Mouse (Mus musculus) heart, embryonic 15.5 days (tissue): Measurements from ENCODE around the gene Zbtb9. TPM values are rescaled to one million over a fixed set of nuclear protein-coding genes. Genes with fewer than 3 reads are reported as not detected.

Source experiments
- ATAC-seq: fragments of 200-750 bp; cut with Nextera tagmentation; replicated peaks from 2 replicates; pipeline ENCODE4 v1.8.0; 2017; ENCODE audit warnings: low read depth, moderate TSS enrichment; ENCODE audit not compliant: insufficient number of reproducible peaks, insufficient read depth, low FRiP score
- H3K27ac ChIP-seq: fragments of 300-500 bp; sonication (generic); 2 replicates; pipeline ENCODE4 v1.5.1; 2015; ENCODE audit warnings: mild to moderate bottlenecking, inconsistent platforms
- H3K27me3 ChIP-seq: fragments of 300-500 bp; sonication (generic); 2 replicates; pipeline ENCODE4 v1.6.1; 2015; ENCODE audit warnings: inconsistent platforms
- H3K36me3 ChIP-seq: fragments of 300-500 bp; sonication (generic); 2 replicates; pipeline ENCODE4 v1.6.1; 2015; ENCODE audit warnings: mild to moderate bottlenecking, inconsistent platforms
- H3K4me1 ChIP-seq: fragments of 300-500 bp; sonication (generic); replicated peaks from 2 replicates; pipeline ENCODE4 v1.6.1; 2015; ENCODE audit warnings: inconsistent platforms
- H3K4me2 ChIP-seq: fragments of 300-500 bp; sonication (generic); 2 replicates; pipeline ENCODE4 v1.6.1; 2015; ENCODE audit warnings: inconsistent platforms, mild to moderate bottlenecking, moderate library complexity
- H3K4me3 ChIP-seq: fragments of 300-500 bp; sonication (generic); 2 replicates; pipeline ENCODE4 v1.5.1; 2015; ENCODE audit warnings: mild to moderate bottlenecking, inconsistent platforms
- H3K9ac ChIP-seq: fragments of 300-500 bp; sonication (generic); 2 replicates; pipeline ENCODE4 v1.6.1; 2015; ENCODE audit warnings: mild to moderate bottlenecking, inconsistent platforms
- H3K9me3 ChIP-seq: fragments of 300-500 bp; sonication (generic); replicated peaks from 2 replicates; pipeline ENCODE4 v1.6.1; 2016; ENCODE audit warnings: inconsistent platforms
- WGBS: fragments of 180-500 bp; shearing (Covaris S2); methylation state at CpG from one replicate; pipeline ENCODE4 v1.1.7; 2015; ENCODE audit warnings: mixed read lengths; 5-methylcytosine and 5-hydroxymethylcytosine counted together
- polyA plus RNA-seq: library from polyadenylated mRNA; unstranded; fragments of >200 nt; fragmentation: Nextera tagmentation; extraction: Ambion mirVana; gene quantifications from 2 replicates; pipeline ENCODE4 v1.2.1, GENCODE M21; 2015

The Zbtb9 gene
- polyA plus RNA-seq, 1 experiment from 2014 or later = 8.3 TPM

GRCm38 (mm10) chr17:26958880-26959279 is 14.1 kb upstream of the Zbtb9 start:
- WGBS = 47% methylated on average over 4 of the region's 5 CpGs
- no peaks in the 10 kb centered on the region for H3K9me3 ChIP-seq
- H3K4me3 ChIP-seq = no peak overlapping the region
- H3K4me2 ChIP-seq = no peak overlapping the region
- no peak for ATAC-seq
- H3K4me1 ChIP-seq = peaks cover 17% of the 10 kb centered on the region
- H3K27me3 ChIP-seq = no peaks in the 10 kb centered on the region
- no peak overlapping the region for H3K27ac ChIP-seq
- H3K36me3 ChIP-seq = peaks cover 32% of the 10 kb centered on the region; the same call in 1 of the 2 replicates
- H3K9ac ChIP-seq = no peak overlapping the region

GRCm38 (mm10) chr17:26959815-26960214 is 13.2 kb upstream of the Zbtb9 start:
- Histone ChIP-seq H3K4me1 (peaks cover 10% of the 10 kb centered on the region), H3K4me3 (no peak overlapping the region), H3K4me2 (no peak overlapping the region), H3K27me3 (no peaks in the 10 kb centered on the region), H3K36me3 (peaks cover 36% of the 10 kb centered on the region; the same call in 1 of the 2 replicates), H3K27ac (no peak overlapping the region), H3K9me3 (no peaks in the 10 kb centered on the region), H3K9ac (no peak overlapping the region)
- ATAC-seq = no peak
- WGBS = 88% methylated on average over 4 of the region's 4 CpGs

- Histone ChIP-seq H3K4me2 (no peak overlapping the region), H3K4me1 (0 out of 2 replicates have a peak, but pooled peaks cover 3% of the 10 kb centered on the region), H3K9me3 (no peaks in the 10 kb centered on the region), H3K9ac (no peak overlapping the region), H3K27me3 (no peaks in the 10 kb centered on the region), H3K36me3 (peaks cover 42% of the 10 kb centered on the region; the same call in 1 of the 2 replicates), H3K4me3 (no peak overlapping the region), H3K27ac (no peak overlapping the region)
- no peak for ATAC-seq
- 86% methylated on average over 21 of the region's 21 CpGs for WGBS
Observed at GRCm38 (mm10) chr17:26961572-26962240, 11.3 kb upstream of the Zbtb9 start.

GRCm38 (mm10) chr17:26966993-26967392 is 6.0 kb upstream of the Zbtb9 start:
- no peak overlapping the region for H3K4me3 ChIP-seq
- H3K4me1 ChIP-seq = peaks cover 12% of the 10 kb centered on the region
- H3K27ac ChIP-seq = no peak overlapping the region
- no peak overlapping the region for H3K4me2 ChIP-seq
- peaks cover 16% of the 10 kb centered on the region; the same call in 1 of the 2 replicates for H3K36me3 ChIP-seq
- no peaks in the 10 kb centered on the region for H3K27me3 ChIP-seq
- ATAC-seq = no peak
- no peaks in the 10 kb centered on the region for H3K9me3 ChIP-seq
- WGBS = 89% methylated on average over 11 of the region's 11 CpGs
- no peak overlapping the region for H3K9ac ChIP-seq

- Histone ChIP-seq H3K36me3 (peaks cover 16% of the 10 kb centered on the region; the same call in 1 of the 2 replicates), H3K4me2 (no peak overlapping the region), H3K27ac (no peak overlapping the region), H3K4me1 (peaks cover 17% of the 10 kb centered on the region), H3K4me3 (no peak overlapping the region), H3K9ac (no peak overlapping the region), H3K9me3 (no peaks in the 10 kb centered on the region), H3K27me3 (no peaks in the 10 kb centered on the region)
- no peak for ATAC-seq
- WGBS = 89% methylated on average over 6 of the region's 6 CpGs
Observed at GRCm38 (mm10) chr17:26967477-26967876, 5.5 kb upstream of the Zbtb9 start.

- no peak overlapping the region for H3K4me2 ChIP-seq
- H3K9me3 ChIP-seq = no peaks in the 10 kb centered on the region
- H3K9ac ChIP-seq = no peak overlapping the region
- H3K27ac ChIP-seq = no peak overlapping the region
- ATAC-seq = no peak
- H3K27me3 ChIP-seq = no peaks in the 10 kb centered on the region
- H3K36me3 ChIP-seq = peaks cover 16% of the 10 kb centered on the region; the same call in 1 of the 2 replicates
- WGBS = 82% methylated on average over 6 of the region's 6 CpGs
- peaks cover 17% of the 10 kb centered on the region for H3K4me1 ChIP-seq
- no peak overlapping the region for H3K4me3 ChIP-seq
Observed at GRCm38 (mm10) chr17:26968200-26968611, 4.8 kb upstream of the Zbtb9 start.

- Histone ChIP-seq H3K27ac (no peak overlapping the region), H3K4me3 (no peak overlapping the region), H3K4me2 (no peak overlapping the region), H3K9ac (no peak overlapping the region), H3K27me3 (no peaks in the 10 kb centered on the region), H3K36me3 (peaks cover 16% of the 10 kb centered on the region; the same call in 1 of the 2 replicates), H3K9me3 (no peaks in the 10 kb centered on the region), H3K4me1 (peaks cover 26% of the 10 kb centered on the region)
- no peak for ATAC-seq
- 77% methylated on average over 6 of the region's 6 CpGs for WGBS
Observed at GRCm38 (mm10) chr17:26969257-26969656, 3.7 kb upstream of the Zbtb9 start.

GRCm38 (mm10) chr17:26970221-26970620 is 2.7 kb upstream of the Zbtb9 start:
- peaks cover 8% of the 10 kb centered on the region; the same call in 1 of the 2 replicates for H3K36me3 ChIP-seq
- H3K9me3 ChIP-seq = no peaks in the 10 kb centered on the region
- ATAC-seq = no peak
- peaks cover 31% of the 10 kb centered on the region for H3K4me1 ChIP-seq
- H3K4me2 ChIP-seq = no peak overlapping the region
- no peak overlapping the region for H3K27ac ChIP-seq
- H3K9ac ChIP-seq = no peak overlapping the region
- H3K4me3 ChIP-seq = no peak overlapping the region
- WGBS = 65% methylated on average over 12 of the region's 12 CpGs
- no peaks in the 10 kb centered on the region for H3K27me3 ChIP-seq

GRCm38 (mm10) chr17:26971247-26971905 is 1.6 kb upstream of the Zbtb9 start:
- peaks cover 12% of the 10 kb centered on the region for H3K36me3 ChIP-seq
- H3K27me3 ChIP-seq = no peaks in the 10 kb centered on the region
- H3K9ac ChIP-seq = peak overlapping the region; percentile 88; the same call in 1 of the 2 replicates
- H3K4me3 ChIP-seq = peak overlapping the region; percentile 90; the same call in 1 of the 2 replicates
- 66% methylated on average over 8 of the region's 8 CpGs for WGBS
- peak overlapping the region; percentile 90; the same call in 1 of the 2 replicates for H3K4me2 ChIP-seq
- peaks cover 38% of the 10 kb centered on the region for H3K4me1 ChIP-seq
- H3K9me3 ChIP-seq = no peaks in the 10 kb centered on the region
- no peak for ATAC-seq
- no peak overlapping the region for H3K27ac ChIP-seq

- no peaks in the 10 kb centered on the region for H3K9me3 ChIP-seq
- ATAC-seq = no peak
- H3K4me2 ChIP-seq = peak overlapping the region; percentile 90
- H3K36me3 ChIP-seq = peaks cover 15% of the 10 kb centered on the region
- peak overlapping the region; percentile 90 for H3K4me3 ChIP-seq
- 5% methylated on average over 3 of the region's 3 CpGs for WGBS
- H3K9ac ChIP-seq = peak overlapping the region; percentile 88
- H3K27me3 ChIP-seq = no peaks in the 10 kb centered on the region
- peaks cover 38% of the 10 kb centered on the region for H3K4me1 ChIP-seq
- H3K27ac ChIP-seq = peak overlapping the region; percentile 86
Observed at GRCm38 (mm10) chr17:26972107-26972506, 860 bp upstream of the Zbtb9 start.

- Histone ChIP-seq H3K9me3 (no peaks in the 10 kb centered on the region), H3K4me1 (peaks cover 38% of the 10 kb centered on the region), H3K9ac (peak overlapping the region; percentile 88; the same call in 1 of the 2 replicates), H3K27me3 (no peaks in the 10 kb centered on the region), H3K4me2 (peak overlapping the region; percentile 90; the same call in 1 of the 2 replicates), H3K36me3 (peaks cover 31% of the 10 kb centered on the region), H3K27ac (no peak overlapping the region), H3K4me3 (peak overlapping the region; percentile 90; the same call in 1 of the 2 replicates)
- ATAC-seq = no peak
- 90% methylated on average over 15 of the region's 15 CpGs for WGBS
Observed at GRCm38 (mm10) chr17:26974547-26974946, 1.6 kb downstream of the Zbtb9 start.
